Mouse (Mus musculus): ENCODE data around the gene Spag9. TPM values are rescaled to one million over a fixed set of nuclear protein-coding genes. Genes with fewer than 3 reads are reported as not detected.
"Not testable (repeated sequence)": the region's sequence is repeated elsewhere in the genome, so short reads cannot be mapped to it uniquely, and the experiment has no call there.

The Spag9 gene
- total and polyA plus RNA-seq, 2 experiments: 9.8 to 52.4 TPM

GRCm38 (mm10) chr11:94070455-94070854 lies 74.6 kb downstream of the Spag9 start:
- peaks cover 40% of the 10 kb centered on the region for H3K36me3 ChIP-seq (ENCODE audit: control insufficient read depth, insufficient read depth, low read length)
- H3K9ac ChIP-seq (ENCODE audit: low read depth, low read length): no peak overlapping the region
- DNase-seq (ENCODE audit: extremely low read depth, low read depth, low spot score): no peak
- TF ChIP-seq CTCF (IDR thresholded peaks at IDR 0.05; ENCODE audit: low read depth, low read length) (no peak), POLR2A (IDR thresholded peaks at IDR 0.05; ENCODE audit: extremely low read depth, insufficient read depth, low read length) (no peak)
- 70% methylated on average over 2 of the region's 2 CpGs for WGBS
- no peak overlapping the region for H3K4me3 ChIP-seq (ENCODE audit: insufficient read depth, low read depth, low read length)
- H3K27ac ChIP-seq (replicated peaks; ENCODE audit: insufficient read depth, low read depth, low read length): no peak overlapping the region
- no peaks in the 10 kb centered on the region for H3K27me3 ChIP-seq (ENCODE audit: control insufficient read depth, insufficient read depth, low read length)
- peaks cover 8% of the 10 kb centered on the region; the same call in 1 of the 2 replicates for H3K79me2 ChIP-seq (ENCODE audit: control insufficient read depth, insufficient read depth, low read length)
- H3K4me1 ChIP-seq (ENCODE audit: control insufficient read depth, insufficient read depth, low read length): no peaks in the 10 kb centered on the region

GRCm38 (mm10) chr11:94073283-94073682 lies 77.4 kb downstream of the Spag9 start:
- DNase-seq (ENCODE audit: extremely low read depth, low read depth, low spot score): peak; percentile 19

GRCm38 (mm10) chr11:94086966-94087365 lies 91.1 kb downstream of the Spag9 start:
- not testable (repeated sequence) for H3K79me2 ChIP-seq (ENCODE audit: control insufficient read depth, insufficient read depth, low read length); H3K27ac ChIP-seq (replicated peaks; ENCODE audit: insufficient read depth, low read depth, low read length); H3K9ac ChIP-seq (ENCODE audit: low read depth, low read length); H3K4me1 ChIP-seq (ENCODE audit: control insufficient read depth, insufficient read depth, low read length); H3K27me3 ChIP-seq (ENCODE audit: control insufficient read depth, insufficient read depth, low read length); H3K4me3 ChIP-seq (ENCODE audit: insufficient read depth, low read depth, low read length)
- DNase-seq (ENCODE audit: extremely low read depth, low read depth, low spot score): peak; percentile 75
- WGBS: 75% methylated on average over 2 of the region's 2 CpGs
- peaks cover 63% of the 10 kb centered on the region for H3K36me3 ChIP-seq (ENCODE audit: control insufficient read depth, insufficient read depth, low read length)

More at GRCm38 (mm10) chr11:94073283-94073682, 77.4 kb downstream of the Spag9 start:
- TF ChIP-seq CTCF (IDR thresholded peaks at IDR 0.05; ENCODE audit: low read depth, low read length) (peak; percentile 23; the same call in 1 of the 2 replicates), POLR2A (IDR thresholded peaks at IDR 0.05; ENCODE audit: extremely low read depth, insufficient read depth, low read length) (no peak)
- WGBS: 84% methylated on average over 4 of the region's 4 CpGs
- H3K4me3 ChIP-seq (ENCODE audit: insufficient read depth, low read depth, low read length): no peak overlapping the region
- H3K27ac ChIP-seq (replicated peaks; ENCODE audit: insufficient read depth, low read depth, low read length): no peak overlapping the region
- H3K9ac ChIP-seq (ENCODE audit: low read depth, low read length): no peak overlapping the region
- no peaks in the 10 kb centered on the region for H3K4me1 ChIP-seq (ENCODE audit: control insufficient read depth, insufficient read depth, low read length)
- H3K36me3 ChIP-seq (ENCODE audit: control insufficient read depth, insufficient read depth, low read length): peaks cover 31% of the 10 kb centered on the region
- no peaks in the 10 kb centered on the region for H3K27me3 ChIP-seq (ENCODE audit: control insufficient read depth, insufficient read depth, low read length)
- H3K79me2 ChIP-seq (ENCODE audit: control insufficient read depth, insufficient read depth, low read length): peaks cover 6% of the 10 kb centered on the region; the same call in 1 of the 2 replicates

GRCm38 (mm10) chr11:94090496-94090895 lies 94.6 kb downstream of the Spag9 start:
- no peaks in the 10 kb centered on the region for H3K27me3 ChIP-seq (ENCODE audit: control insufficient read depth, insufficient read depth, low read length)
- H3K9ac ChIP-seq (ENCODE audit: low read depth, low read length): no peak overlapping the region
- H3K79me2 ChIP-seq (ENCODE audit: control insufficient read depth, insufficient read depth, low read length): no peaks in the 10 kb centered on the region
- H3K4me3 ChIP-seq (ENCODE audit: insufficient read depth, low read depth, low read length): no peak overlapping the region
- H3K4me1 ChIP-seq (ENCODE audit: control insufficient read depth, insufficient read depth, low read length): no peaks in the 10 kb centered on the region; the same call in 1 of the 2 replicates
- no peak overlapping the region for H3K27ac ChIP-seq (replicated peaks; ENCODE audit: insufficient read depth, low read depth, low read length)
- DNase-seq (ENCODE audit: extremely low read depth, low read depth, low spot score): no peak
- peaks cover 66% of the 10 kb centered on the region for H3K36me3 ChIP-seq (ENCODE audit: control insufficient read depth, insufficient read depth, low read length)
- 92% methylated on average over 4 of the region's 4 CpGs for WGBS
- TF ChIP-seq CTCF (IDR thresholded peaks at IDR 0.05; ENCODE audit: low read depth, low read length) (no peak), POLR2A (IDR thresholded peaks at IDR 0.05; ENCODE audit: extremely low read depth, insufficient read depth, low read length) (no peak)

- no peak for DNase-seq (ENCODE audit: extremely low read depth, low read depth, low spot score)
- Histone ChIP-seq H3K79me2 (ENCODE audit: control insufficient read depth, insufficient read depth, low read length) (no peaks in the 10 kb centered on the region; the same call in 1 of the 2 replicates), H3K4me1 (ENCODE audit: control insufficient read depth, insufficient read depth, low read length) (no peaks in the 10 kb centered on the region), H3K9ac (ENCODE audit: low read depth, low read length) (no peak overlapping the region), H3K27me3 (ENCODE audit: control insufficient read depth, insufficient read depth, low read length) (no peaks in the 10 kb centered on the region), H3K27ac (replicated peaks; ENCODE audit: insufficient read depth, low read depth, low read length) (no peak overlapping the region), H3K36me3 (ENCODE audit: control insufficient read depth, insufficient read depth, low read length) (peaks cover 77% of the 10 kb centered on the region), H3K4me3 (ENCODE audit: insufficient read depth, low read depth, low read length) (no peak overlapping the region)
- TF ChIP-seq CTCF (IDR thresholded peaks at IDR 0.05; ENCODE audit: low read depth, low read length) (no peak), POLR2A (IDR thresholded peaks at IDR 0.05; ENCODE audit: extremely low read depth, insufficient read depth, low read length) (no peak)
- WGBS: 93% methylated on average over 3 of the region's 3 CpGs
Observed at GRCm38 (mm10) chr11:94097489-94097888, 101.6 kb downstream of the Spag9 start.

GRCm38 (mm10) chr11:94098840-94099239 lies 102.9 kb downstream of the Spag9 start:
- TF ChIP-seq POLR2A (IDR thresholded peaks at IDR 0.05; ENCODE audit: extremely low read depth, insufficient read depth, low read length) (no peak), CTCF (IDR thresholded peaks at IDR 0.05; ENCODE audit: low read depth, low read length) (no peak)
- H3K27ac ChIP-seq (replicated peaks; ENCODE audit: insufficient read depth, low read depth, low read length): no peak overlapping the region
- WGBS: 88% methylated on average over 5 of the region's 5 CpGs
- no peak overlapping the region for H3K4me3 ChIP-seq (ENCODE audit: insufficient read depth, low read depth, low read length)
- no peak overlapping the region for H3K9ac ChIP-seq (ENCODE audit: low read depth, low read length)
- H3K27me3 ChIP-seq (ENCODE audit: control insufficient read depth, insufficient read depth, low read length): no peaks in the 10 kb centered on the region
- no peaks in the 10 kb centered on the region; the same call in 1 of the 2 replicates for H3K79me2 ChIP-seq (ENCODE audit: control insufficient read depth, insufficient read depth, low read length)
- H3K4me1 ChIP-seq (ENCODE audit: control insufficient read depth, insufficient read depth, low read length): no peaks in the 10 kb centered on the region
- DNase-seq (ENCODE audit: extremely low read depth, low read depth, low spot score): no peak
- H3K36me3 ChIP-seq (ENCODE audit: control insufficient read depth, insufficient read depth, low read length): peaks cover 75% of the 10 kb centered on the region

Data from liver, adult 2 months (tissue).